Mouse (Mus musculus) lung, postnatal 0 days (tissue): ENCODE data around the gene Rgs14.

ENCODE experiments used
- CTCF ChIP-seq: IDR thresholded peaks from 2 replicates; pipeline ENCODE4 v1.5.1; 2016; ENCODE audit warnings: antibody characterized with exemption, mild to moderate bottlenecking
- EP300 ChIP-seq: IDR thresholded peaks from 2 replicates; pipeline ENCODE4 v1.6.1; 2016; ENCODE audit warnings: antibody characterized with exemption, mild to moderate bottlenecking, control low read depth

DNA sequence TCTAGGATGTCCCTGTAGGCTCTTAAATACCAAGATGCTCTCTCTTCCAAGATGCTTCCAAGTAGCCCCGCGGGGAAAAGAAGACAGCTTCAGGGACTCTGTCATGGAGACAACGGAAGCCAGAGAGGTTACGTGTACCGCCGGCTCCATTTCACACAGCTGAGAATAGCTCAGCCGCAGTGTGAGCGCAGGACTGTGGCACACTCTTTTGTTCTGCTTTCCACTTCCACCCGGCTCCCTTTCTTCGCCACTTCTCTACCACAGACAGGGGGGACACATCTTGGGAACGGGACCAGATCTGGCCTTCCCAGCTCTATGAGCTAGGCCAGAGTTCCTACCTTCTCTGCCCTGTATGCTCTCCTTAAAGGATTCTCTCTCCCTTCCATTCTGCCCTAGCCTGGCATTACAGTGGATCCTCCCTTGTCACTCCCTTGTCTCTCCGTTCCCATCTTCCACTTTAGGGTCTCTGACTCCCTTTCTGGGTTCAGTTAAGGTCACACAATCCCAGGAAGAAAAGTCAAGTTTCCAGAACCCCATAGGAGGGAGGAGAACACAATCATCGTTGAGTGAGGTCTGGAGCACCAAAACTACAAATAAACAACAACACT lies 36.4 kb downstream of the Rgs14 start:
- no peak for TF ChIP-seq EP300
- TF ChIP-seq CTCF, result no peak
